Mouse (Mus musculus): Measurements from ENCODE around the gene Bach2.

The Bach2 gene

DNA sequence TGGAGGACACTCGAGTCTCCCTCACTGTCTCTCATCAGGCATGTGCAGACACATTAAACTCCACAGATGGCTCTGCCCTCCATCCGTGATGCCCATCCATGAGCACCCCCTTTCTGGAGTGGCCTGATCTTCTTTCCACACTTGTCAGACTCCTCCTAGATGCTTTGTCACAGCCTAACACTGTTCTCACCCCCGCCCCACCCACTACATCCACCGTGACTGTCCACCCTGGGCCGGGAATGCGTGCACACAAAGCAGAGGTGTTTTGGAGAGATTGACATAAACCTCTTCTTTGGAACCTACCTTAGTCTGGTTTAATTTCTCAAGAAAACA is 202.1 kb downstream of the Bach2 start:
- DNase-seq = no peak

- DNase-seq = no peak
These were observed 206.1 kb downstream of the Bach2 start for GRCm38 (mm10) chr4:32444671-32445196.

DNA sequence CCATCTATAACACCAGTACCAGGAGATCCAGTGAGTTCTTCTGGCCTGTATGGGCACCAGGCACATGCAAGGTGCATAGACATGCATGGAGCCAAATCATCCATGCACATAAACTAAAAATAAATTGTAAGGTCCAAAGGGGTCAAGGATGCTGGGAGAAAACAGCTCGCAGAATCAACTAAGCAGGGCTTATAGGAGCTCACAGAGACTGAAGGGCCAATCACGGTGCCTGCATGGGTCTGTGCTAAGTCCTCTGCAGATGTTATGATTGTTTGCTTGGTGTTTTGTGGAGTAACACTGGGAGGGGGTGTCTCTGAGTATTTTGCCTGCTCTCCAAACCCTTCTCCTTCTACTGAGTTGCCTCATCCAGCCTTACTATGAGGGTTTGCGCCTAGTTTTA is 209.2 kb downstream of the Bach2 start:
- no peak for DNase-seq

DNA sequence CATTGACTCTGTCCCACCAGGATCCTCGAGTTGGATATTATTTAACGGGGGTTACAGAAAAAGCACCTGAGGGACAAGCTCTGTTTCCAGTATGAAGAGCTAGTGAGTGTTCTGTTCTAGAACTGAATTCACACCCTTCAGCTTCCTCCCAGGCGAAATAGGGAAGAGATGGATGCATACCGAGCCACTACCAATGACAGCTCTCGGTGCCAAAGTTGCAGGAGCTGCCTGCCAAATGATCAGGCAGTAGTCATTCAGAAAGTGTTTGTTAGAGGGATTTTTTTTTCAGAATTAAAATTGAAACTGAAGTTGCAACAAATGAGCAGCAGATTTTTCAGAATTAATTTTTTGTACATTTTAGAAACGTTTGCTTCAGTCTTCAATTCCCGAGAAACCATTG is 223.4 kb downstream of the Bach2 start:
- no peak for DNase-seq

DNA sequence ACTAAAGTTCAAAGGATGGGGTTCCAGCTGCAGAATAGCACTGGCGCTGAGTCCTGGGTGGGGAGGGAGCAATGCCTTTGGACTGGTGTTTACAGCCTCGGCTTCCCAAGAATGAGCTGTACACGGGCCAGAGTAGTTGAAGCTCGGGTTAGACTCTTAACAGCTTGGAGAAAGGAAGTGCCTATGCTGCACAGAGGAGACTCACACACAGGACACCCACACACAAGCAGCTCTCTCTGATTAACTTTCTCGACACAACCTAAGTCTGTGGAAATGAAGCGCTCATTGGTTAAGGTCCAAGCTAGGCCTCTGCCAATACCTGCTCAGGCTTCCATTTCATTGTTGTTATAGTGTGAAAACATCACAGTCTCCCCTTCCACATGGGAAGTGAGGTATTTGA is 224.5 kb downstream of the Bach2 start:
- DNase-seq = no peak

DNA sequence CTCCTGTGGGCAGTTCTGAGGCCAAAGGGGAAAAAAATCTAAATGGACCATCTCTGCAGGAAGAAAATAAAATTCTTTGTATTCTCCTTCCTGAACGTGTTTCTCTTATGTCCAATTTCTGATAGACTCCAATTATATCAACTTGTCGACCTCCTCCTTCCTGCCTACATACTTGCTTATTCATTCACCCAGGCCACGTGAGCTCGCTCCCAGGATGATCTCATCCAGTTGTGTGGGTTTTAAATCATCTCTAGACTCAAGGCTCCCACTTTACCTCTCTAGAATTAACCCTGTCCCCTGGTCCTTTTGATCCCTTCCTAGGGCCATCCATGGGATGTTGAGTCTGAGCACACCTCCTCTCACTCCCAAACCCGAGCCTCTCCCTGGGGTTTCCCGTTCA is 225.9 kb downstream of the Bach2 start:
- no peak for DNase-seq

GRCm38 (mm10) chr4:32466031-32466430 is 227.4 kb downstream of the Bach2 start:
- no peak for DNase-seq

DNA sequence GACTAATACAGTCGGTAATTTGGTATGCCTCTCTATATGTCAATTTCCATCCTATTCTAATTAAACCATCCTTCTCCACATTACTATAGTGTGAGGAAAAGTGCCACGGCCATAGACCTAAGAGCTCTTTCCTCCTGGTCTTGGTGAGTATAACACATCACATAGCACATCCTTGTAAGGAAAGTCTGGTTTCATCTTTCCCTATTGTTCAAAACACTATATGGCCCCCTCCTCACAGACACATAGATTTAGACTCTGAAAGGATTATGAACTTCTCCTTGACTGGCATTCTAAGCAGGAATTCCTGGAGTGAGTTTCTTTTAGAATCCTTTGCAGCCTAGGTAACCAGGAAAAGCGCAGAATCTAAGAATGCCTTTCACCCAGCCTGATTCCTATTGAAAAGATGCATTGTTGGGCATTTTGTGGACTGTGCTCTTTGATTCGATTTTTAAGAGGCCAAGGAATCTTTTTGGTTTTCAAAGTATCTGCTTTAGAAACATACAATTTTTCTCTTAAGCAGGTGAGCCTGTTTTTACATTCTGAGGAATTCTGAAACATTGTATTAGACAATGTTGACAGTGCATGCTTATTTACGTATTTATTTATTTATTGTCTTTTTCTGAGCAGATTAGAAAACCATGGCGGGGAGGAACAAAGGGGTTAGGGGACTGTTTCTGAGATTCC is 239.5 kb downstream of the Bach2 start:
- no peak for DNase-seq

- DNase-seq = no peak
These were observed 240.6 kb downstream of the Bach2 start for GRCm38 (mm10) chr4:32479231-32479630.

DNA sequence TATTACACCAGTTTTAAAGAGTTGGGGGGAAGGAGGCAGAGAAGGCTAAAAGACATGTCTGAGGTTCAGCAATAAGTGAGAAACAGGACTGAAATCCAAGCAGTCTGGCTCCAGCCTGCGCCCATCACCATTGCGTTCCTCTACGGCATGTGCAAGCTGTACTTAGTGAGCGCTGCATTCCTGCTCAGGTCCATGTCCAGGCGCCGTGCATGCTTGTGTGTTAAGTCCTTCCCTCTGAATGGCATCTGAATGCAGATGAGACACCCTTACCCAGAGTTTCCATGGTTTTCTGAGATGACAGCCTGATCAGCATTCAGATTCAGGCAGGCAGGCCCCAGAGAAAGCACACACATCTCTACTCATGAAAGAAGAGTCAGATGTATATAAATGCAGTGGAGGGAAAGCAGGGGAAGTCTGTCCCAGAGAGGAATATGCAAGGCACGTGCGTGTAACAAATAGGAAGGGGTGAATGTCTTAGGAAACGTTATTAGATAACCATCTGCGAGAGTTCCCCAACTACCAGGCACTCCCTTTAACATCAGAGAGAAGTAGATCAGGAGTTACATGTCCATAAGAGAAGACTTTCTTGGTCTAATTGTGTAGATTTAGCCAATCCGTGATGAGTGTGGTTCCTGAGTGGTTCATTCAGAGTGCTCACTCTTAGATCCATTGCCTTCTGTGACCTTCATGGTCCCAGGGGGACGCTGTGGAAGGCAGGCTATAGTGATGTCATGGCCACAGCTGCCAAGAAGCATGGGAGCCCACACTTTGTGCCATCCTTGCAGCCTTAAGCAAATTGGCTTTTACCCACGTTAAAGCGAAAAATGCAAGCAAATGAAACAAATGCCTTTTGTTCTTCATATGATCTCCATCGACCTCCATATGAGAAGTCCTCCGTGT is 241.4 kb downstream of the Bach2 start:
- no peak for DNase-seq

- peak; percentile 39 for DNase-seq
These were observed 242.9 kb downstream of the Bach2 start for GRCm38 (mm10) chr4:32481366-32482055.

DNA sequence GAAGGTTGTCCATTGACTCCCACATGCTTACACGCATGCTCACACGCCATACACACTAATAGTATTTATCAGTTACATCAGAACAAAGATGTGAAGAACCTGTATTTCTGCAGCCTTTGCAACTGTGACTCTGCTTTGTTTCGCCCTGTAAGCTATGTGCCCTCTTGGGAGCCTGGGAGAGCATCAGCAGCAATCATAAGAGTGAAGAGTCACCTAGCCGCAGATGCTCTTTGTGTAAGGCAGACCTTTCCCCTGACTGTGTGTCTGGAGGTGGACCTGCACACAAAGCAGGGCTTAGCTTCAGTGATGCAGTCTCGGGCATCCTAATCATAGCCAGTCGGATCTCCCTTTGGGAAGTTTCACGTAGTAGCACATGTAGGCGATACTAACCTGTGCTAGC is 243.5 kb downstream of the Bach2 start:
- no peak for DNase-seq

DNA sequence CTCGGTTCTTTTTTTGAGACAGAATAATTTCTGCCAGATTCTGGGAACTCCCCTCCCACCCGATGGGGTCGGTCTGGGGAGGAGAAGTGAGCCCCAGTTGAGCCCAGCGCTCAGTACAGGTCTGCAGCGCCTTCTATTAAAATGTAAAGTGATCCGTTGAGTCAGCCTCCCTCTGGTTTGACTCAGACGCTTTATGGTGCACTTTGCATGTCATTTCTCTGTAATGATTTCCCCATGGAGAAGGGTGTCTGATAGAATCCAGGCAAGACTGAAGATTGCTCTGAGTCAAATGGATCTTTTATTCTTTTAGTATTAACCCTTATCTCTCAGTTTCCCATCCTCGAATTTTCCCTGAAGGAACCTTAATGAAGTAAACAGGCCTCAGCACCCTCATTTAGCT is 244.3 kb downstream of the Bach2 start:
- no peak for DNase-seq

GRCm38 (mm10) chr4:32485848-32486247 is 247.2 kb downstream of the Bach2 start:
- no peak for DNase-seq

DNA sequence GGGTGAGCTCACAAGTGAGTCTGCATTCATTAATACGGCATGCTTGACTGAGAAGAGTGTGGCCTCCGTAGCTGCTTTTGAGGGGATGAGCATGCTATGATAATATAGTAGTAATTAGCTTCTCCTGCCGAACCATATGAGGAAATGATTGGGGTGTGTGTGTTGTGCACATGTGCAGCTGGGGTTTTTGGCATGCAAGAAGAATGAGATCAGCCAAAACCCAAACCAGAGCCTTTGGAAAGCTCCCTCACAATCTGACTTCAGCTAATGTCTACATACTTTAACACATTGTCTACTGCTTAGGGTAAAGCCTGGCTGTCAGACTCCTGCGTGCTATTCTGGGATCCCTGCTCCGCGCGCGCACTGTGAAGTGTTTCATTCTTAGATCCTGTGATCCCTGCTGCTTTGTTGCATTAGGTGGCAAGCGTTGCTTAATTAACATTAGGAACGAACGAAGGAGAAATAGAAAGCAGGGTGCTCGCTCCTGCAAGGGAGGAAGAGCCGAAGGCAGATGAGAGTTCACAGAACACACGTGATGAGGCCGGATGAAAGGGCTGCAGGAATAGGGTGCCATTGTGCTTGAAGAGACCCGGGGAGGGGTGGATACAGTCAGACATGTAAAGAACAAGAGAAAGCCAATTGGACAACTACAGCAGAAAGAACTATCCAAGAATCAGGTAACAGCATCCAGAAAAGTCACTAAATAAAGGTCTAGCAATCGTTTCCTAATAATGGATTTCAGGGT is 248.2 kb downstream of the Bach2 start:
- DNase-seq = no peak

- no peak for DNase-seq
These were observed 250.6 kb downstream of the Bach2 start for GRCm38 (mm10) chr4:32489186-32489585.

DNA sequence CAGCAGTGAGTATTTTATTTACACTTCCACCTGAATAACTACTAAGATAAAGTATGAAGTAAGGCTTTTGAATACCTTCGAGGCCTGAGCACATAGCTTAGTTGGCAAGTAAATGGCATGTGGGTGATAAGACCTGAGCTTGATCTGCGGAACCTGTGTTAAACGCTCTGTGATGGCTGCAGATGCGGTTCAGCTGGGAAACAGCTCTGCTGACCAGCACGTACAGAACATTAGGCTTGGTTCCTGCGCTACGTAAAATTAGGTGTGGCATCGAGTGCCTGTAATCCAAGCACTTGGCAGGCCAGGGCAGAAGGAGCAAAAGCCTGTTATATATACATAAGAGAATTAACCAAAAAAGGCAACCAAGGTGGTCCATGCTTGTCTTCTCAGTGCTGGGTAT is 252.6 kb downstream of the Bach2 start:
- DNase-seq = no peak

DNA sequence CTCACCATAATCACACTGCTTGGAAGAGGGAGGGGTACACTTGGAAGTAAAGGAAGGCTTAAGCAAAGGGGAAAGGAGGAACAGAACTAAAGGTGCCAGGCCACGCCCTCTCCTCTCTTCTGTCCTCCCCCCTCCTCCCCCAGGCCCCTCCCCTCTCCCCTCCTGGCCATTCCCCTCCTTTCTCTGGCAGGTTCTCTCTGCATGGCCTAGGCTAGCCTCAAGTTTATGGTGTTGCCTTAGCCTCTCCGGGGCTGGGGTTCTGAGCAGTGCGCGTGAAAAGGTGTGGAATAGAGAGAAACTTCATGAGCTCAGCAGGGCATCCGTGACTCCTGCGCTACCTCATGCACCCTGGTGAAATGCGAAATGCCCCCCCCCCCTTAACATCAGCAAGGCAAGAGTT is 254.2 kb downstream of the Bach2 start:
- no peak for DNase-seq

DNA sequence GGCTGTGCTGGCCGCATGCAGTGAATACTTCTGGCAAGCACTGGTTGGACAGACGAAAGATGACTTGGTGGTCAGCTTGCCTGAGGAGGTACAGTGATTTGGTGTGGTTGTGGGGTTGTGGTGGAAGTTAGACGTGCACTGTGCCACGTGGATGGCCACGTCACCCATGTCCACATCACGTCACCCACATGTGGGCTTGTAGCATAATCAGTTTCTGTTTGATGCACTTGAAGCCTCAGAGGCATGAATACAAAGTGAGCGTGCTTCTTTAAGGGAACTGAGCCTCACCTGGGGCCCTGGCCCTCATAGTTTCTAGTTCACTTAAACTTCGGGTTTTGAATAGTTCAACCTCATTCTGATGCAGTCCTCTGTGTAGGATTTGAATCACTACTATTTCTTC is 263.2 kb downstream of the Bach2 start:
- DNase-seq = no peak

DNA sequence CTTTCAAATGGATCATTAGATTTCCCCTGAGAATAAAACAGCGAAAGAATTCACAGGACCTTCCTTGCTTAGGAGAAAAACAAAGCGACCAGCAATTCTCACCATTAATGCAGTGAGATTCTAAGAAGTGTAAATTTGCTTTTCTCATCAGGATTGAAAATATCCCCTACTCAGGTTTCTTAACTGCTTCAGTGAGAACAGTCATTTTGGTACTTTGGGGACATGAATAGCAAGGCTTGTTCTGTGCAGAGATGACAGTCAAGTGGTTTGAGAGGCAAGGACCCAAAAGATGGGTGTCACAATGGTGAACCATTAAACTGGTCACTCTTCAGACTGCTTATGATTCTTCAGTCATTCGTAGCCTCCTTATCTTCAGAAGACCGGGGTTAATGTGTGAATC is 263.6 kb downstream of the Bach2 start:
- DNase-seq = no peak

DNA sequence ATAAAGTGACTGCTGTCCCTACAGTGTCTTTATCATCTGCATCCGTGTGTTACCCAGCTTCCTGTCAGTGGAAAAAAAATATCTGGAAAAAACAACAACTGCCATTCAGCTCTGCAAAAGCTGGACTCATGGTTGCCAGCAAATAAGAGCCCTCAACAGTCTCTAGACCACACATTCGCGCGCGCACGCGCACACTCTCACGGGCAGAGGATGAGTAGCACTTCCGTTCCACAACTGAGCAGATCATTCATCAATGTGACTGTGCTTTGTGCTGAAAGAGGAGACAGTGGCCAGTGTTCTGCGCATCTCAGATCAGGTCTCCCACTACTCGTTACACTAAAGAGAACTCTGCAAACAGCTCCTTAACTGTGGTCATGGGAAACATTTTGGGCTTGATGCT is 265.6 kb downstream of the Bach2 start:
- no peak for DNase-seq

- DNase-seq = no peak
These were observed 267.8 kb downstream of the Bach2 start for GRCm38 (mm10) chr4:32506306-32506808.

GRCm38 (mm10) chr4:32507041-32507440 is 268.4 kb downstream of the Bach2 start:
- DNase-seq = no peak
